Mouse (Mus musculus) adrenal gland, postnatal 4 days (tissue): ENCODE data around the gene Mcm2. TPM values are rescaled to one million over a fixed set of nuclear protein-coding genes. Genes with fewer than 3 reads are reported as not detected.

ENCODE experiments used
- total RNA-seq, 2 experiments: library from RNA; stranded (reverse); gene quantifications; 2 replicates each; pipeline ENCODE4 v1.2.3; 2021

Mcm2 gene
- total RNA-seq, 2 experiments from 2014 or later: 69.6 to 83.3 TPM

Other genes with a start within 250 kb of the Mcm2 start
- 10 to 100 TPM; 83.6 to 88.1 TPM for gene Mgll, start 174.4 kb downstream of the Mcm2 start, total RNA-seq
- 10 to 100 TPM; 44.2 to 46.2 TPM for gene Abtb1, start 56.8 kb downstream of the Mcm2 start, total RNA-seq
- 10 to 100 TPM; 60.1 to 62.8 TPM for gene Podxl2, start 23.7 kb downstream of the Mcm2 start, total RNA-seq
- 100 to 1,000 TPM; 112 to 121 TPM for gene Tpra1, start 3.5 kb upstream of the Mcm2 start, total RNA-seq